Mouse (Mus musculus) forebrain, embryonic 11.5 days (tissue): Measurements from ENCODE around the gene Brwd1. TPM values are rescaled to one million over a fixed set of nuclear protein-coding genes. Genes with fewer than 3 reads are reported as not detected.
"Not testable (repeated sequence)": the region's sequence is repeated elsewhere in the genome, so short reads cannot be mapped to it uniquely, and the experiment has no call there.

Experiments used
- ATAC-seq: fragments of 200-750 bp; cut with Nextera tagmentation; replicated peaks from 2 replicates; pipeline ENCODE4 v1.8.0; 2017; ENCODE audit warnings: moderate TSS enrichment; ENCODE audit not compliant: low FRiP score
- DNase-seq: peaks from one replicate; pipeline ENCODE4 v3.0.0-alpha.2; 2017; ENCODE audit warnings: low spot score
- H3K27ac ChIP-seq: fragments of 300-500 bp; sonication (generic); 2 replicates; pipeline ENCODE4 v1.5.1; 2014; ENCODE audit warnings: low read depth, low read length
- H3K27me3 ChIP-seq: fragments of 300-500 bp; sonication (generic); 2 replicates; pipeline ENCODE4 v1.6.1; 2014; ENCODE audit warnings: mild to moderate bottlenecking, low read length, mixed read lengths; ENCODE audit not compliant: control insufficient read depth, insufficient read depth
- H3K36me3 ChIP-seq: fragments of 300-500 bp; sonication (generic); 2 replicates; pipeline ENCODE4 v1.6.1; 2014; ENCODE audit warnings: mild to moderate bottlenecking, low read length, moderate library complexity, mixed read lengths; ENCODE audit not compliant: control insufficient read depth, insufficient read depth
- H3K4me1 ChIP-seq: fragments of 300-500 bp; sonication (generic); replicated peaks from 2 replicates; pipeline ENCODE4 v1.6.1; 2014; ENCODE audit warnings: low read length, mixed read lengths; ENCODE audit not compliant: control insufficient read depth, insufficient read depth
- H3K4me2 ChIP-seq: fragments of 300-500 bp; sonication (generic); 2 replicates; pipeline ENCODE4 v1.6.1; 2014; ENCODE audit warnings: low read depth, mild to moderate bottlenecking, low read length, moderate library complexity, mixed read lengths; ENCODE audit not compliant: severe bottlenecking
- H3K4me3 ChIP-seq: fragments of 300-500 bp; sonication (generic); 2 replicates; pipeline ENCODE4 v1.5.1; 2014; ENCODE audit warnings: low read depth, low read length
- H3K9ac ChIP-seq: fragments of 300-500 bp; sonication (generic); 2 replicates; pipeline ENCODE4 v1.6.1; 2014; ENCODE audit warnings: low read length
- H3K9me3 ChIP-seq: fragments of 300-500 bp; sonication (generic); 2 replicates; pipeline ENCODE4 v1.6.1; 2016; ENCODE audit warnings: low read length, mixed read lengths; ENCODE audit not compliant: control insufficient read depth
- WGBS: fragments of 180-500 bp; shearing (Covaris S2); extraction: QIAGEN DNeasy Blood & Tissue Kit; methylation state at CpG from one replicate; pipeline ENCODE4 v1.1.7; 2014; 5-methylcytosine and 5-hydroxymethylcytosine counted together
- polyA plus RNA-seq: library from polyadenylated mRNA; unstranded; fragments of >200 nt; fragmentation: Nextera tagmentation; extraction: Ambion mirVana; gene quantifications from 2 replicates; pipeline ENCODE4 v1.2.1, GENCODE M21; 2014

Gene Brwd1
- polyA plus RNA-seq, 1 experiment from 2014 or later, result 192 TPM

DNA sequence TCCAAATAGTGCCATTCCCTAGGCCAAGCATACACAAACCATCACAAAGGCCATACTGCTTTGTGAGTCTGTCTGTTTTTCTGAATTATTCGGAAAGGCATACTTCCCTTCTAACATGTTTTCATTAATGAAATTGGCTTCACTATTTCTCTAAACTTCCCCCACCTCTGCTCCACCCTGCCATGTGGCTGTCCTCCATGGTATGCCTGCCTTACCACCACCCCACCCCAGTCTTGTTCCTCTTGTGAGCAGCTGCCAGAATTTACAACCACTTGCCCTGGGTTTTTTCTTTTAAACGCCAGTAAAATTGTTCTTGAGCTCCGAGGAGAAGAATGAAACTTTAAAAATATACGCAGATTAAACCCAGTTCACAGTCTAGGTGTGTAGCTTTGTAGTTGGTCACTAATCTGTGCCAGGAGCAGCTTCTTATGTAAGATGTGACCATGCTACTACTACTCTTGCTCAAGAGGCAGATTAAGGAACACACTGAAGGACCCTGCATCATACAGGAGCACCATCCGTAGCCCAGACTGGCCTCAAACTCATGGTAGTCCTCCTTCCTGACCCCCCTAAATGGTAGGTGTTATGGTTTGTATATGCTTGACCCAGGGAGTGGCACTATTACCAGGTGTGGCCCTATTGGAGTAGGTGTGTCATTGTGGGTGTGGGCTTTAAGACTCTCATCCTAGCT is 28.5 kb upstream of the Brwd1 start:
- no peaks in the 10 kb centered on the region for H3K4me1 ChIP-seq
- no peak for ATAC-seq
- 89% methylated on average over 5 of the region's 5 CpGs for WGBS

DNA sequence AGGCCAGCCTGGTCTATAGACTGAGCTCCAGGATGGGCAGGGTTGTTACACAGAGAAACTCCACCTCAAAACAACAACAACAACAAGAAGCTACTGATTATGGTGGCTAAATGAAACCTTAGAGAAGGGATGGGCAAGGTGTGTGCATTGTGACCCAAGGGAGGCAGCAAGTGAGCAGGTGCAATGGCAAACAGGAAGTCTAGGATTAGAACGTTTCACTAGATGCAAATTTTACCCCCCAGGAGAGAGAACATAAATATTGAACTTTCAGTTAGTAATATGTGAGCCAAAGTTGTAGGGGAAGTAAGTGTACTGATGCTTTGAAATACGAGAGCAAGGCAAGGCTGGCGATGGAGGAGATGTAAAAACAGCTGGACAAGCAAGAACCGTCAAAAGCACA is 27.3 kb upstream of the Brwd1 start:
- no peak for ATAC-seq
- Histone ChIP-seq H3K27me3 (no peaks in the 10 kb centered on the region), H3K36me3 (no peaks in the 10 kb centered on the region), H3K4me1 (no peaks in the 10 kb centered on the region), H3K4me3 (no peak overlapping the region), H3K27ac (no peak overlapping the region), H3K9ac (no peak overlapping the region), H3K9me3 (no peaks in the 10 kb centered on the region), H3K4me2 (no peak overlapping the region)
- WGBS, result 66% methylated on average over 4 of the region's 4 CpGs
- DNase-seq, result no peak

More for the DNA sequence above, 28.5 kb upstream of the Brwd1 start:
- H3K4me2 ChIP-seq, result no peak overlapping the region
- no peak overlapping the region for H3K4me3 ChIP-seq
- no peaks in the 10 kb centered on the region for H3K9me3 ChIP-seq
- H3K27me3 ChIP-seq, result no peaks in the 10 kb centered on the region
- no peaks in the 10 kb centered on the region for H3K36me3 ChIP-seq
- no peak for DNase-seq
- H3K27ac ChIP-seq, result no peak overlapping the region
- H3K9ac ChIP-seq, result no peak overlapping the region

DNA sequence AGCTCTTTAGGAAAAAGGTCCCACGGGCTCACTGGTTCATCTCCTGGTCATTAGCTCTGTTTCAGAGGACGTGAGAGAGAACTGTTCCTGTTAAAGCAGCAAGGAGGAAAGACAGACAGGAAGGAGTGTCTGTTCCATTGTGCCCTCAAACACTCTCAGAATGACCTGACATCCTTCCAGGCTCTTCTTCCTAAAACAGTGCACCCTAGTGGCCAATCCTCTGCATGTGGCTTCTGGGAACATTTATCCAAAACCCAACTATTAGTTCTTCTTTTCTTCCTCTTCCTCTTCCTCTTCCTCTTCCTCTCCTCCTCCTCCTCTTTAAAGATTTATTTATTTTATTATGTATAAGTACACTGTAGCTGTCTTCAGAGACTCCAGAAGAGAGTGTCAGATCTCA is 20.7 kb upstream of the Brwd1 start:
- no peaks in the 10 kb centered on the region for H3K4me1 ChIP-seq
- no peak overlapping the region for H3K4me2 ChIP-seq
- no peaks in the 10 kb centered on the region for H3K27me3 ChIP-seq
- no peak overlapping the region for H3K27ac ChIP-seq
- H3K9ac ChIP-seq, result no peak overlapping the region
- no peak for DNase-seq
- no peak for ATAC-seq
- 56% methylated on average over 2 of the region's 2 CpGs for WGBS
- H3K9me3 ChIP-seq, result no peaks in the 10 kb centered on the region
- no peaks in the 10 kb centered on the region for H3K36me3 ChIP-seq
- H3K4me3 ChIP-seq, result no peak overlapping the region

DNA sequence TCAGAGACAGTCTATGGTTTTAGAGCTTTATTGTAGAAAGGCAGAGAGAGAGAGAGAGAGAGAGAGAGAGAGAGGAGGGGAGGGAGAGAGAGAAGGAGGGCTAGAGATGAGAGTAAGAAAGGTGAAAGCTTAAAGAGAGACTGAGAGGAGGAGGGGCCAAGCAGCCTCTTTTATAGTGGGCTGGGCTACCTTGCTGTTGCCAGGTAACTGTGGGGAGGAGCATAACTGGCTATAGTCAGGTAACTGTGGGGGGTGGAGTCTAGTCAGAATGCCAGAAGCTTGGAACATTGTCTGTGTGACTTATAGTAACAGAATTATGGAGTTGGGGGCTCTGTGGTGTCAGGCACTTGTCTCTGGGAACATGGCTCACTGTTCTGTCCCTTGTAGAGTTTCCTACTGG is 15.5 kb upstream of the Brwd1 start:
- not testable (repeated sequence) for H3K4me2 ChIP-seq, H3K36me3 ChIP-seq, ATAC-seq, DNase-seq, H3K27me3 ChIP-seq, H3K9ac ChIP-seq, H3K27ac ChIP-seq, H3K9me3 ChIP-seq, H3K4me1 ChIP-seq, H3K4me3 ChIP-seq

DNA sequence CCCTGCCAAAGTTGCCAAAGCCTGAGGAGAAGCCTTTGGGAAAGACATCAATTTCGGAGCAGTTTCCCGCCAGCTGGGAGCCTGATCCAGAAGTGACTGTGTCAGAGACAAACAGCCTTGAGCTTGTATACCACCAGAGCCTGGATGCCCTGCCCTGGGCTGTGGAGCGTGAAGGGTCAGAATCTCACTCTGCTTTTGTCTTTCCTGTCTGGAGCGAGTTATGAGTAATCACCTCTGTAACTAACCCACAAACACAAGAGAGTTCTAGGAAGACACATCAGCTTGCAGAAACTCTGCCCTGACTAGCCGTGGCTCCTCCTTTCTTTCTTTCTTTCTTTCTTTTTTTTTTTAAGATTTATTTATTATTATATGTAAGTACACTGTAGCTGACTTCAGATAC is 13.6 kb upstream of the Brwd1 start:
- Histone ChIP-seq H3K9me3 (no peaks in the 10 kb centered on the region), H3K4me3 (no peak overlapping the region), H3K4me1 (no peaks in the 10 kb centered on the region), H3K36me3 (no peaks in the 10 kb centered on the region), H3K4me2 (no peak overlapping the region), H3K9ac (no peak overlapping the region), H3K27ac (no peak overlapping the region), H3K27me3 (no peaks in the 10 kb centered on the region)
- WGBS, result 92% methylated on average over 5 of the region's 5 CpGs
- DNase-seq (no peak), ATAC-seq (no peak)

- 66% methylated on average over 9 of the region's 9 CpGs for WGBS
- no peaks in the 10 kb centered on the region for H3K27me3 ChIP-seq
- no peak for DNase-seq
These were observed 9.5 kb upstream of the Brwd1 start for GRCm38 (mm10) chr16:96091515-96092504.

GRCm38 (mm10) chr16:96088120-96088519 is 5.8 kb upstream of the Brwd1 start:
- WGBS, result 75% methylated on average over 5 of the region's 5 CpGs
- ATAC-seq, result no peak
- no peaks in the 10 kb centered on the region for H3K36me3 ChIP-seq
- peaks cover 3% of the 10 kb centered on the region; the same call in 1 of the 2 replicates for H3K4me1 ChIP-seq
- H3K9me3 ChIP-seq, result no peaks in the 10 kb centered on the region
- H3K27me3 ChIP-seq, result no peaks in the 10 kb centered on the region
- DNase-seq, result no peak
- H3K9ac ChIP-seq, result no peak overlapping the region
- H3K4me3 ChIP-seq, result no peak overlapping the region
- H3K27ac ChIP-seq, result no peak overlapping the region
- H3K4me2 ChIP-seq, result no peak overlapping the region

More at GRCm38 (mm10) chr16:96091515-96092504, 9.5 kb upstream of the Brwd1 start:
- Histone ChIP-seq H3K9ac (no peak overlapping the region), H3K36me3 (no peaks in the 10 kb centered on the region), H3K4me2 (no peak overlapping the region), H3K4me3 (no peak overlapping the region), H3K27ac (no peak overlapping the region), H3K9me3 (no peaks in the 10 kb centered on the region), H3K4me1 (no peaks in the 10 kb centered on the region)
- no peak for ATAC-seq

DNA sequence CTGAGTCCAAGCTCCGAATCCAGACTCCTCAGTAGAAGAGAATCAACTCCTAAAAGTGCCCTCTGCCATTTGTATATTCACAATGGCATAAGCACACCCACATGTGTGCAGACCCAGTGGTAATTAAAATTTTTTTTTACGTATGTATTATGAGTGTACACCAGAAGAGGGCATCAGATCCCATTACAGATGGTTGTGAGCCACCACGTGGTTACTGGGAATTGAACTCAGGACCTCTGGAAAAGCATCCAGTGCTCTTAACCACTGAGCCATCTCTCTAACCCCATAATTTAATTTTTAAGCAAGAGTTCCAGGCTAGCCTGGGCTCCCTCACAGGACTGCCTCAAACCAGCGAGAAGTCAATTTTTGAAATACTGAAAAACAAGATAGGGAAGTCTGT is 5.1 kb upstream of the Brwd1 start:
- no peak for ATAC-seq
- Histone ChIP-seq H3K36me3 (no peaks in the 10 kb centered on the region), H3K27me3 (no peaks in the 10 kb centered on the region), H3K4me2 (no peak overlapping the region), H3K4me1 (peaks cover 3% of the 10 kb centered on the region; the same call in 1 of the 2 replicates), H3K9ac (no peak overlapping the region), H3K27ac (no peak overlapping the region), H3K9me3 (no peaks in the 10 kb centered on the region), H3K4me3 (no peak overlapping the region)
- no peak for DNase-seq
- 81% methylated on average over 4 of the region's 4 CpGs for WGBS
